Mouse (Mus musculus) cerebellum, adult 2 months (tissue): ENCODE measurements around the gene Selenbp1.

Source experiments
- CTCF ChIP-seq: fragments of 200-500 bp; IDR thresholded peaks from 2 replicates; pipeline ENCODE4 v1.5.1; 2011; ENCODE audit warnings: low read depth, mild to moderate bottlenecking, control low read depth, low read length, moderate library complexity, borderline replicate concordance; ENCODE audit not compliant: insufficient read depth
- POLR2A ChIP-seq: fragments of 200-500 bp; IDR thresholded peaks from 2 replicates; pipeline ENCODE4 v1.6.1; 2011; ENCODE audit warnings: low read length, control low read depth, borderline replicate concordance; ENCODE audit not compliant: insufficient read depth

- TF ChIP-seq CTCF (no peak), POLR2A (peak; percentile 94; the same call in 1 of the 2 replicates)
These were observed 46.3 kb upstream of the Selenbp1 start, which contains the start of gene Psmb4 for GRCm38 (mm10) chr3:94886316-94887224.
